Mouse (Mus musculus): ENCODE data around the gene Plekhj1.

Gene Plekhj1

GRCm38 (mm10) chr10:80779565-80779964, 18.9 kb downstream of the Plekhj1 start:
- DNase-seq (ENCODE audit: low read depth, low spot score), result no peak

DNA sequence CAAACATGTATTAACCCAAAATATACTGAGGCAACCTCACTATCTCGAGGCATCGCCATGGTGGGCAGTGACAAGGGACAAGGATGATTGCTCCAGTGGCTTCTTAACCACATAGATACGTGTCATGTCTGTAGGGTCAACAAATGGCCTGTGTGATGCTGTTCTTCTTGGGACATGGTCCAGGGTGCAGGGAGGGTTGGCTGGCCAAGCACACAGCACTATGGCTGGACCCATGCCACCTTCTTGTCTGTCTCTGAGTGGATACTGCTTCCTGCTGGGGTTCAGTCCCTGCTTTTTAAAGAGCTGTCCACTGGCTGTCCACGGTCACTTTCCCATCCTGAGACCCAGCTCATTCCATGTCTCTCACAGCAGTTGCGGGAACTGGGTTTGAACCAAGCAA, 21.3 kb downstream of the Plekhj1 start:
- DNase-seq (ENCODE audit: low read depth, low spot score), result no peak

GRCm38 (mm10) chr10:80776358-80776869, 22.0 kb downstream of the Plekhj1 start:
- DNase-seq (ENCODE audit: low read depth, low spot score), result no peak

- DNase-seq (ENCODE audit: low read depth, low spot score), result no peak
Observed at GRCm38 (mm10) chr10:80775731-80776130, 22.7 kb downstream of the Plekhj1 start.

GRCm38 (mm10) chr10:80774981-80775380, 23.4 kb downstream of the Plekhj1 start:
- DNase-seq (ENCODE audit: low read depth, low spot score), result no peak

DNA sequence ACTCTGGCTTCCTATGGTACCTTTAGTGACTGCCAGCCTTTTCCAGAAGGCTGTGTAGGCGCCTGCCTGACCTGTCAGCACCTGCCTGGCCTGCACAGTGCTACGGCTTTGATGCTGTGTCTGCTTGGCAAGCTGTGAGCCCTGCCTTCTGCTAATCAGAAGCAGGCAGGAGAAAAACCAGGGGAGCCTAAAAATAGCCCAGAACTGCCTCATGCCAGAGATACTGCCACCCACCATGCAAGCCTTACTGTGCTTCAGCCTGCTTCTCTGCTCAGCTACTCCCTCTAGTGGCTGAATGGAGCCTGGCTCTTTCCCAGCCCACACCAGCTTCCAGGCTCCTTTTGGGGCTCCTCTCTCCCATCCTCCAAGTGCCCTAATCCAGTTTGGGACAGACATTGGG, 23.9 kb downstream of the Plekhj1 start:
- DNase-seq (ENCODE audit: low read depth, low spot score), result peak; percentile 86

GRCm38 (mm10) chr10:80773816-80774215, 24.6 kb downstream of the Plekhj1 start:
- DNase-seq (ENCODE audit: low read depth, low spot score), result no peak

DNA sequence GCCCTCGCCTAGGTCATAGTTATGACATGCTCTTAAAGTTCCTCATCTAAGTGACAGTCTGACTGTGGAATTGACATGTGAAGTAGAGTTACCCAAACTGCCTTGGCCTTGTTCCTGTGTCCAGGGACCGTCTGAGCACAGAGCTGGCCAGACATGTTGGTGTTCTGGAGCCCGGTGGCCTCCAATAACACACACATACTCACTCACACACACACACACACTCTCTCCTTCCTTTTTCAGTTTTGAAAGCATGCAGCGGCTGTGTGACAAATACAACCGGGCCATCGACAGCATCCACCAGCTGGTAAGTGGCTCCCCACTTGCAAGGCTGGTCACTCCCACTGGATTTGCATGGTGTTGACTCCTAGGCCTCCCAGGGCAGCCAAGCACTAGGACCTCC, 30.1 kb downstream of the Plekhj1 start:
- no peak for DNase-seq (ENCODE audit: low read depth, low spot score)

DNA sequence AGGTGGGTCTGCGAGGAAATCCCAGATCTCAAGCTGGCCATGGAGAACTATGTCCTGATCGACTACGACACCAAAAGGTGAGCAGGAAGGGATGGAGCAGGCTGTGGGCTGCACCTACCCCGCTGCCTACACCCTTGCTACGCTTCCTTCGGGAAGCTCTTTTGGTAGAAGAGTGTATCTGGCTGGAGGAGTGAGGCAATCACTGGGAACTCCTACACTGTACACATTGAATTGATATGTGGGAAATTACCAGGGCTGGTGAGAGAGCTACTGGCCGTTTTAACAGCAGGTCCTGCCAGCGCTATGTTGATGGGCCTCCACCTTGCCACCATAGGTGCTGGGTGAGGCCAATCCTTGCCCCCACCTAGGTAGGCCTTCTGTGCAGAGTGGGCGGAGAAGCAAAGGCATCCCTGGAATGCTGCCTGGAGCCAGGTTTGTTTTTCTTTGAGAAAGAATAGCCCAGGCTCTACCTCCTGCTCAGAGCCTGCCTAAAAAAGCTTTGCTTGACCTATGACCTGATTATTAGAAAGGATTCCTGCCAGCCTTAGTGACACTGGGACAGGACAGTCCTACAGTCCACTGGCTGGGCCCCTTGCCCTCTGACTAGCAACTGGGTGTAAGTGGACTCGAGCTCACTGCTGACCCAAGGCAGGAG, 32.1 kb downstream of the Plekhj1 start:
- no peak for DNase-seq (ENCODE audit: low read depth, low spot score)

GRCm38 (mm10) chr10:80765746-80766145, 32.7 kb downstream of the Plekhj1 start:
- DNase-seq (ENCODE audit: low read depth, low spot score), result no peak

- no peak for DNase-seq (ENCODE audit: low read depth, low spot score)
Observed at GRCm38 (mm10) chr10:80763502-80763901, 34.9 kb downstream of the Plekhj1 start.

DNA sequence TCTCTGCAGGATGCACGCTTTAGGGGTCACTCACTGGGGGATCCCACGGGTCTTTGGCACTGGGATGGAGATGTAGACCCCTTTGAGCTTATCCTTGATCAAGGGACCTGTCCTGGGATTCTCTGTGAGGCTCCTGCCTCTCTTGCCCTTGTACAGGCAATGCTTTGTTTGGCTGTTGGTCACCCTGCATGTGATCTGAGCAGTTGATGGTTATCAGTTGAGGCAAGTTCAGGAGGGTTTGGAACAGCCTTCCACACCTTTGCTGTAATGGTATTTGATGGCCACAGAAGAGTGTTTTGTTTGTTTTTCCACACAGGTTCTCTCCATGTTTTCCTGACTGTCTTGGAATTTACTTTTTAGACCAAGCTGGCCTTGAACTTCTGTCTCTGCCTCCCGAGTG, 36.6 kb downstream of the Plekhj1 start:
- no peak for DNase-seq (ENCODE audit: low read depth, low spot score)

GRCm38 (mm10) chr10:80760596-80761524, 37.6 kb downstream of the Plekhj1 start:
- DNase-seq (ENCODE audit: low read depth, low spot score), result no peak

GRCm38 (mm10) chr10:80758651-80759050, 39.8 kb downstream of the Plekhj1 start:
- DNase-seq (ENCODE audit: low read depth, low spot score), result no peak

DNA sequence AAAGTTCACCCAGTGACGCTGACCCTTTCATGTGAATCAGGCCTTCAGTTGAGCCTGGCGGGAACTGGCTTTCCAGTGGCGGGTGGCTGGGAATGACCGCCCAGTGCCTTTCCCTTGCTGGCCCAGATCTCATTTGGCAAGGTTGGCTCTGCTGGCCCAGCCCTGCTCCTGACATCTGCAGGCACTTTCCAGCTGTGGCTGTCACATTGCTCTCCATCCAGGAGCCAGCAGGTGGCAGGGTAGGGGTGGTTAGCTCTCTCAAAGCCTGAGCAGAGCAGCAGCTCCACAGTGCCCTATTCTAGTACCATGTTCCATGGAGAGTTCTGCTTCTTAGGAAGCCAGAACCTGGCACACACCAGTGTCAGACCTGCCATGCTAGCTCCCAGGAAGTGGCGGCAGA, 40.7 kb downstream of the Plekhj1 start:
- peak; percentile 59 for DNase-seq (ENCODE audit: low read depth, low spot score)

- DNase-seq (ENCODE audit: low read depth, low spot score), result no peak
Observed at GRCm38 (mm10) chr10:80756967-80757366, 41.5 kb downstream of the Plekhj1 start.

DNA sequence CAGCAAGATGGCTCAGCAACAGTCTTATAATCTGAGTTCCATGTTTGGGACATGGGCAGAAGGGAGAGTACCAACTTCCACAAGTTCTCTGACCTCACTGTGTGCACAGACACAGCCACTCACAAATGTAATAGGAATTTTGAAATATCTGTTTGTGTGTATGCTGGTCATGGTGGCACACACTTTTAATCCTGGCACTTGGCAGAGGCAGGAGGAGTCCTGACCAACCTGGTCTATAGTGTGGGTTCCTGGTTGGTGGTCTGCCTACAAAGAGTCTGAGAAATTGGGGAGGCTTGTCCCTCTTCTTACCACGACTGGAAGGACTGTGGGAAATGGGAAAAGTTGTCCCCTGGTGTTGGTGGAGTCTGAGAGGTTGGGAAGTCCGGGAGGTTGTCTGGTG, 41.9 kb downstream of the Plekhj1 start:
- no peak for DNase-seq (ENCODE audit: low read depth, low spot score)

DNA sequence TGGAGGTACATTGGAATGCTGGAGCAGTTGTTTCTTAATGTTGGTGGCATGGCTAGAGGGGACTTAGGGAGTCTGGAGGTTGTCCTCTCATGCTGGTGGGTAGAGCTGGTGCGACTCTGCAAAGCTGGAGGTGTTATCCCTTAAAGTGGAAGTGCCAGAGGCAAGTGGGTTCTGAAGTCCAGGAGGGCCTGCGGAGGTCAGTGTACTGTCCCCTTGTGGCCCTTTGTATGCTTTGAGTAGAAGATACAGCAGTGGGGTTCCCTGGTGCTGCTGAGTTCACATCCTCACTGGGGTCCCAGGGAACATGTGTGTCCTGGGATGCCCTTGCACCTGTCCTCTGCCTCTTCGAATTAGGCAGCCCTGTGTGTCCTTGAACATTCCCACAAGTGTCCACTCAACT, 42.3 kb downstream of the Plekhj1 start:
- no peak for DNase-seq (ENCODE audit: low read depth, low spot score)

GRCm38 (mm10) chr10:80755291-80756015, 43.0 kb downstream of the Plekhj1 start:
- no peak for DNase-seq (ENCODE audit: low read depth, low spot score)

- peak; percentile 97 for DNase-seq (ENCODE audit: low read depth, low spot score)
Observed at GRCm38 (mm10) chr10:80754594-80755290, 43.7 kb downstream of the Plekhj1 start, which contains the start of gene Dot1l. Gene Dot1l (plus strand): TSS chr10:80755206.

- peak; percentile 62 for DNase-seq (ENCODE audit: low read depth, low spot score)
Observed at GRCm38 (mm10) chr10:80752079-80752625, 46.3 kb downstream of the Plekhj1 start.

All from forelimb bud, embryonic 11.5 days (tissue).